Mouse (Mus musculus) cortical plate, adult 2 months (tissue): ENCODE data around the gene Adamts6.

ENCODE experiments used
- CTCF ChIP-seq: fragments of 200-500 bp; IDR thresholded peaks from 2 replicates; pipeline ENCODE4 v1.5.1; 2011; ENCODE audit warnings: mild to moderate bottlenecking, control low read depth, low read length; ENCODE audit not compliant: insufficient read depth; ENCODE audit errors: extremely low read depth
- POLR2A ChIP-seq: fragments of 200-500 bp; IDR thresholded peaks from 2 replicates; pipeline ENCODE4 v1.6.1; 2011; ENCODE audit warnings: mild to moderate bottlenecking, low read length, control low read depth; ENCODE audit not compliant: insufficient read depth; ENCODE audit errors: extremely low read depth

DNA sequence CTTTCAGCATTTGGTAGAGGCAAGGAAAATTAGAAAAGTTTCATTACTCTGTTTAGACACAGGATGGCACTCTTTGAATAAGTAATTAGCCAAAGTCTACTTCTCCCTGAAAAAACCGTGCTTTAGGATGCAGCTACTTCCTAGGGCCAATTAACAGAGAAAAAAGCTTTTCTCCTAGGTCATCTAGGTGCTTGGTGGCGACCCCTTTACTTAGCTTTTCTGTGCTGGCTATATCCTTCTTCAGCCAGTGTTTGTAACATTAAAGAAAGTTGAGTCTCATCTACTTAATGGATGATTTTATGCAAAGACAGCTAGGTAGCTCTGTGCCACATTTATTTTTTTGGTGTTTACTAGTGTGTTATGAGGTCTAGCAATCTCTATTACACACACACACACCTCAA lies 2.6 kb upstream of the Adamts6 start:
- TF ChIP-seq CTCF (peak; percentile 9; the same call in 1 of the 2 replicates), POLR2A (no peak)
